Mouse (Mus musculus) limb, embryonic 14.5 days (tissue): ENCODE measurements at regions not wholly inside any gene's neighbourhood (a gene's known extent, or its start where the extent isn't known, plus 50 kb on each side); places are given as distances from the start of the nearest gene placed in this dataset.

Source experiments
- ATAC-seq: fragments of 200-750 bp; cut with Nextera tagmentation; 2 replicates; pipeline ENCODE4 v1.8.0; 2017; ENCODE audit warnings: low read depth, moderate number of reproducible peaks, moderate TSS enrichment; ENCODE audit not compliant: low FRiP score
- DNase-seq: peaks from one replicate; pipeline ENCODE4 v3.0.0-alpha.2; 2015; ENCODE audit warnings: low spot score
- H3K27ac ChIP-seq: fragments of 300-500 bp; sonication (generic); replicated peaks from 2 replicates; pipeline ENCODE4 v1.5.1; 2014; ENCODE audit warnings: low read depth, mild to moderate bottlenecking, low read length, moderate library complexity, mixed read lengths
- H3K27me3 ChIP-seq: fragments of 300-500 bp; sonication (generic); 2 replicates; pipeline ENCODE4 v1.6.1; 2014; ENCODE audit warnings: low read length, mixed read lengths; ENCODE audit not compliant: control insufficient read depth, insufficient read depth
- H3K36me3 ChIP-seq: fragments of 300-500 bp; sonication (generic); 2 replicates; pipeline ENCODE4 v1.6.1; 2014; ENCODE audit warnings: mild to moderate bottlenecking, low read length, moderate library complexity, mixed read lengths; ENCODE audit not compliant: control insufficient read depth, insufficient read depth
- H3K4me1 ChIP-seq: fragments of 300-500 bp; sonication (generic); 2 replicates; pipeline ENCODE4 v1.6.1; 2014; ENCODE audit warnings: antibody characterized with exemption, low read length, mixed read lengths; ENCODE audit not compliant: control insufficient read depth, insufficient read depth
- H3K4me2 ChIP-seq: fragments of 300-500 bp; sonication (generic); replicated peaks from 2 replicates; pipeline ENCODE4 v1.6.1; 2014; ENCODE audit warnings: low read depth, mild to moderate bottlenecking, low read length, moderate library complexity; ENCODE audit not compliant: severe bottlenecking
- H3K4me3 ChIP-seq: fragments of 300-500 bp; sonication (generic); replicated peaks from 2 replicates; pipeline ENCODE4 v1.5.1; 2014; ENCODE audit warnings: low read length
- H3K9ac ChIP-seq: fragments of 300-500 bp; sonication (generic); 2 replicates; pipeline ENCODE4 v1.6.1; 2014; ENCODE audit warnings: mild to moderate bottlenecking, low read depth, low read length, moderate library complexity; ENCODE audit not compliant: severe bottlenecking
- H3K9me3 ChIP-seq: fragments of 300-500 bp; sonication (generic); 2 replicates; pipeline ENCODE4 v1.6.1; 2016; ENCODE audit warnings: low read length; ENCODE audit not compliant: control insufficient read depth
- POLR2A ChIP-seq: fragments of 200-500 bp; IDR thresholded peaks from 2 replicates; pipeline ENCODE4 v1.8.0; 2012; ENCODE audit warnings: inconsistent platforms, mild to moderate bottlenecking, moderate library complexity, borderline replicate concordance; ENCODE audit not compliant: insufficient read depth, insufficient read length; ENCODE audit errors: extremely low read depth
- WGBS: fragments of 180-500 bp; shearing (Covaris S2); extraction: QIAGEN DNeasy Blood & Tissue Kit; methylation state at CpG from one replicate; pipeline ENCODE4 v1.1.7; 2014; 5-methylcytosine and 5-hydroxymethylcytosine counted together

DNA sequence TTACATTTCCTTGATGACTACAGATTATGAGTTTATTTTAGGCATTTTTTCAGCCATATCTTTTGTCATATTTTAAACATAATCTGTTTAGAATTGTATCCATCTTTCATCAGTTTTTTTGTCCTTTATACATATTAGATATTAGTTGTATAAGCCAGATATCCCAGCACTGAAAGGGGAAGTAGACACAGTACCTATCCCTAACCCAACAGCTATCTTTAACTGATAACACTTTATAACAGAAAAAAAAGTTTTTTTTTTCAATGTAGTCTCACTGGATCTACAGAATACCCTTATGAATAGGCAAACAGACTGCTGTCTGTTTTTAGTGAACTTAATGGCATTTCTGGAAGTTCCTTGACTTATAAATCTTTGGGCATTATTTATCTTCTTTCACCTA, 1152.1 kb upstream of the Fam98a start:
- H3K4me2 ChIP-seq, result no peak overlapping the region
- H3K27ac ChIP-seq, result no peak overlapping the region
- no peak overlapping the region for H3K4me3 ChIP-seq
- no peaks in the 10 kb centered on the region for H3K9me3 ChIP-seq
- no peak for DNase-seq
- H3K4me1 ChIP-seq, result no peaks in the 10 kb centered on the region
- H3K36me3 ChIP-seq, result no peaks in the 10 kb centered on the region
- no peak overlapping the region for H3K9ac ChIP-seq
- no peak for ATAC-seq
- no peak for TF ChIP-seq POLR2A
- no peaks in the 10 kb centered on the region for H3K27me3 ChIP-seq

DNA sequence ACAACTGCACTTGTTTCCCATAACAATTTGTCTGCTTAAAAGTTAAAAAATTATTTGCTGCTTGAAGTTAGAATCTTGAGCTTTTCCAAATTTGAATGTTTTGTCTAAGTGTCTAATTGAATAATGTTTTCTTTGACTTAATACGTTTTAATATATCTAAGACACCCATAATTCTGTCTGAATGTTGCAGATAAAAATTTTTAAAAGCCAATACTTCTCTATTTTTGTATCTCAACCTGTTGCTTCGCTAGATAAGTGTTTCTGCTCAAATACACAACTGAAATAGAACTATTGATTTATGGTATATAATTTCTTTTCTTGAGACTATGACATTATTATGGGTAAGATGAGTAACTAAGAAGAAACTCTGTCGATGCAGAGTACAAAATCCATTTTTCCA, 1144.5 kb upstream of the Fam98a start:
- Histone ChIP-seq H3K4me1 (no peaks in the 10 kb centered on the region), H3K9ac (no peak overlapping the region), H3K4me3 (no peak overlapping the region), H3K9me3 (no peaks in the 10 kb centered on the region), H3K27ac (no peak overlapping the region), H3K27me3 (no peaks in the 10 kb centered on the region), H3K36me3 (no peaks in the 10 kb centered on the region), H3K4me2 (no peak overlapping the region)
- no peak for TF ChIP-seq POLR2A
- 73% methylated on average over 3 of the region's 3 CpGs for WGBS
- ATAC-seq (no peak), DNase-seq (no peak)

DNA sequence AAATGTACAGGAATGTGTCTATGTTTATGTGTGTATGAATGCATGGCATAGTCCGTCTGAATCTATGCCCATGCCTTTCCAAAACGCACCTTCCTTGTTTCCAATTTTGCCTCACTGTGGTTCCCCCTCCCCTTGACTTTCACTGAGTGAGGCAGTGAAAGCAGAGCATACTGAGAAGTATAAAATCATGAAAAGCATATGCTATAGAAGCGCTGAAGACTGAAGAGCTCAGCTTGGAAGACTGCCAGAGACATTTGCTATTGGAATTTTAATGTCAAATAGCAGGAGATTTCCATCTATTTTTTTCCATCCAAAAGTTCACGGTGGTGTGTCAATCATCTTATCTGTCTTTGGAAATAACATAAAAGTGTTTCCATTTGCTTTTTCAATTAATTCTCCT, 1106.3 kb upstream of the Fam98a start:
- 64% methylated on average over 4 of the region's 4 CpGs for WGBS
- peak; percentile 71 for DNase-seq

DNA sequence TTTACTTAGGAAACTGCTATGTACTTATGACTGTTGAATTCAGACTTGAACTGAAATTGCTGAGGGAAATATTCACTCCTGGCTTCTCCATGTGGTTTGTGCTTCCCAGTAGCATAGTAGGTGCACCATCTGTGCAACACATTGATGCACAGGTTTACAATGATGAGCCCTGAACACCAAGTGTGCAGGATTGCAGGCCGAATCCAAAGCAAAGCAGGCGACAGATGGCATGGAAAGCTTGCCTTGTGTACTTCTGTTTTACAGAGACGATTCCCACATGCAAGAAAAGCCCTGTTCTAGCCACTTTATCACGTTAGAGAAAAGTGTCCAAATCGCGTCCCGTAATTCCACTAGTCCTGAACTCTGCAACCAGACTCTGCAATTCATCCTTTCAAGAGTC, 1074.2 kb upstream of the Fam98a start:
- H3K27me3 ChIP-seq, result no peaks in the 10 kb centered on the region
- no peaks in the 10 kb centered on the region for H3K9me3 ChIP-seq
- ATAC-seq (no peak), DNase-seq (no peak)
- no peak for TF ChIP-seq POLR2A
- no peaks in the 10 kb centered on the region for H3K36me3 ChIP-seq
- no peak overlapping the region for H3K27ac ChIP-seq
- no peaks in the 10 kb centered on the region for H3K4me1 ChIP-seq
- 78% methylated on average over 7 of the region's 7 CpGs for WGBS
- H3K9ac ChIP-seq, result no peak overlapping the region
- no peak overlapping the region for H3K4me3 ChIP-seq
- H3K4me2 ChIP-seq, result no peak overlapping the region

More for the DNA sequence above, 1106.3 kb upstream of the Fam98a start:
- no peak overlapping the region for H3K9ac ChIP-seq
- H3K36me3 ChIP-seq, result no peaks in the 10 kb centered on the region
- no peak for TF ChIP-seq POLR2A
- no peaks in the 10 kb centered on the region for H3K27me3 ChIP-seq
- no peak overlapping the region for H3K27ac ChIP-seq
- no peaks in the 10 kb centered on the region for H3K9me3 ChIP-seq
- no peak overlapping the region for H3K4me3 ChIP-seq
- no peaks in the 10 kb centered on the region for H3K4me1 ChIP-seq
- ATAC-seq, result no peak
- H3K4me2 ChIP-seq, result no peak overlapping the region

DNA sequence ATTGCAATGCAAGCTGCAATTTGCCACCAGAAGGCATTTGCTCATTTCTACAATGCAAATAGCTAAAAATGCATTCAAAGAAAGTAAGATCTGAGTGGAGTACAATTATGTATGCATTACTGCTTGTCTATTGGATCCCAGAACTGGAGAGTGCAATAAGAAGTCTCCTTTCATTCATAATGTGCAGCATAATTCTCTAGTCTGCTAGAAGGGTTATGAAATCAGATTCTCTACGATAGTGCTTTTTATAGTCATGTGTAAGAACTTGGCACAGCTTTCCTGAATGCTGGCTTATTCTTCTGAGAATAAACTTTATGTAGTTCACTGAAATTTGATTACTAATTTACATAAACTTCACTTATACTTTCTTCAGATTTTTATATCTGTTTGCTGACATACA, 1053.5 kb upstream of the Fam98a start:
- no peaks in the 10 kb centered on the region for H3K9me3 ChIP-seq
- H3K9ac ChIP-seq, result no peak overlapping the region
- no peak overlapping the region for H3K4me2 ChIP-seq
- WGBS, result 45% methylated on average over 1 of the region's 1 CpGs
- H3K4me1 ChIP-seq, result no peaks in the 10 kb centered on the region
- H3K27me3 ChIP-seq, result no peaks in the 10 kb centered on the region
- H3K27ac ChIP-seq, result no peak overlapping the region
- DNase-seq, result no peak
- TF ChIP-seq POLR2A, result no peak
- ATAC-seq, result no peak
- H3K4me3 ChIP-seq, result no peak overlapping the region
- H3K36me3 ChIP-seq, result no peaks in the 10 kb centered on the region

DNA sequence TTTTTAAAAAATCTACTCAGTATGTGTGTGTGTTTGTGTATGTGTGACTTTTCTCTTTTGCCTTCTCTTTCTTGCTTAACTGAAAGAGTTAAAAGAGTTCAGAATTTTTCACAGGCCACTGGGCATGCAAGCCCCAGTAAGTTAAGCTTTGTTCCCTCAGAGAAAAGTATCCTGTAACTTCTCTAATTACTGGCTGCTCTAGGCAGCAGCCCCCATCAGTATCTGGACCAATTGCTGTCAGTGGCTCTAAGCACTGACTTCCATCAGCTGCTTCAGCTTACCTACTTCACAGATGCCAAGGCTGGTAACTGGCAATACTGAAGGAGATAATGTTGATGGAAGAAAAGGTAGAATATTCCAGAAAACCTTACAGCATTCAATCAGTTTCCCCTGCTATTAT, 1026.6 kb upstream of the Fam98a start:
- H3K9me3 ChIP-seq, result no peaks in the 10 kb centered on the region
- H3K4me3 ChIP-seq, result no peak overlapping the region
- no peak for TF ChIP-seq POLR2A
- no peaks in the 10 kb centered on the region for H3K27me3 ChIP-seq
- H3K4me1 ChIP-seq, result no peaks in the 10 kb centered on the region
- no peaks in the 10 kb centered on the region for H3K36me3 ChIP-seq
- no peak for ATAC-seq
- H3K4me2 ChIP-seq, result no peak overlapping the region
- no peak overlapping the region for H3K9ac ChIP-seq
- DNase-seq, result no peak
- no peak overlapping the region for H3K27ac ChIP-seq
